Mouse (Mus musculus) CH12.LX (cell line): ENCODE results near the gene Med24. TPM values are rescaled to one million over a fixed set of nuclear protein-coding genes. Genes with fewer than 3 reads are reported as not detected.

Experiments used
- DNase-seq: peaks from one replicate; pipeline ENCODE4 v3.0.0-alpha.2; 2013; ENCODE audit errors: extremely low read depth
- H3K27ac ChIP-seq: 2 replicates; pipeline ENCODE4 v1.5.1; 2012; ENCODE audit warnings: low read depth, mild to moderate bottlenecking, control low read depth, moderate library complexity; ENCODE audit not compliant: insufficient read depth
- H3K27me3 ChIP-seq: replicated peaks from 2 replicates; pipeline ENCODE3; 2012; ENCODE audit warnings: inconsistent platforms
- H3K36me3 ChIP-seq, 2 experiments: replicated peaks in 1 of 2; 2 replicates each; pipeline versions ENCODE3 to v1.6.1; 2012; ENCODE audit warnings: inconsistent platforms in 1 of 2, low read length in 1 of 2, mild to moderate bottlenecking in 1 of 2, mixed read lengths in 1 of 2, moderate library complexity in 1 of 2; ENCODE audit not compliant: control insufficient read depth in 1 of 2, insufficient read depth in 1 of 2
- H3K4me1 ChIP-seq, 2 experiments: 2 replicates each; pipeline ENCODE4 v1.6.1; 2012; ENCODE audit warnings: inconsistent platforms in 1 of 2, moderate library complexity in 1 of 2; ENCODE audit not compliant: insufficient read depth in 2 of 2, control insufficient read depth in 1 of 2
- H3K4me2 ChIP-seq: 2 replicates; pipeline ENCODE4 v1.6.1; 2012; ENCODE audit warnings: low read depth, mild to moderate bottlenecking, control low read depth; ENCODE audit not compliant: poor library complexity, insufficient read depth, severe bottlenecking
- H3K4me3 ChIP-seq, 3 experiments: fragments of 150-350 bp in 1 of 3; sonication (generic) in 1 of 3; replicated peaks in 1 of 3; 2 replicates each; pipeline versions ENCODE3 to v1.5.1; 2011 to 2012; ENCODE audit warnings: low read depth in 2 of 3, low read length in 2 of 3, mild to moderate bottlenecking in 2 of 3, moderate library complexity in 2 of 3, control low read depth in 1 of 3, improper control_type of control experiment in 1 of 3, inconsistent platforms in 1 of 3, mixed read lengths in 1 of 3; ENCODE audit not compliant: poor library complexity in 1 of 3
- H3K79me2 ChIP-seq: replicated peaks from 2 replicates; pipeline ENCODE4 v1.6.1; 2012; ENCODE audit warnings: mild to moderate bottlenecking, moderate library complexity; ENCODE audit not compliant: control insufficient read depth, poor library complexity, insufficient read depth, severe bottlenecking; ENCODE audit errors: extremely low read depth
- H3K9ac ChIP-seq: 2 replicates; pipeline ENCODE4 v1.6.1; 2012; ENCODE audit warnings: low read depth, mild to moderate bottlenecking, control low read depth, moderate library complexity; ENCODE audit not compliant: insufficient read depth
- H3K9me3 ChIP-seq: replicated peaks from 2 replicates; pipeline ENCODE3; 2012; ENCODE audit warnings: low read length, inconsistent platforms, mixed read lengths
- BHLHE40 ChIP-seq: IDR thresholded peaks from 2 replicates; pipeline ENCODE4 v1.6.1; 2011; ENCODE audit warnings: mild to moderate bottlenecking, low read depth, low read length, improper control_type of control experiment
- CHD2 ChIP-seq: IDR thresholded peaks from 2 replicates; pipeline ENCODE4 v1.6.1; 2011; ENCODE audit warnings: low read length, improper control_type of control experiment
- CTCF ChIP-seq, 2 experiments: IDR thresholded peaks in 1 of 2; conservative IDR thresholded peaks in 1 of 2; 2 replicates each; pipeline ENCODE4 v1.5.1; 2011 to 2012; ENCODE audit warnings: low read depth in 2 of 2, low read length in 2 of 2, improper control_type of control experiment in 1 of 2, inconsistent platforms in 1 of 2, mild to moderate bottlenecking in 1 of 2, moderate library complexity in 1 of 2
- ELF1 ChIP-seq: IDR thresholded peaks from 2 replicates; pipeline ENCODE4 v1.6.1; 2014; ENCODE audit warnings: low read depth, mild to moderate bottlenecking, inconsistent platforms, low read length, improper control_type of control experiment
- EP300 ChIP-seq: IDR thresholded peaks from 2 replicates; pipeline ENCODE4 v1.6.1; 2011; ENCODE audit warnings: low read length, improper control_type of control experiment
- GABPA ChIP-seq: IDR thresholded peaks from 2 replicates; pipeline ENCODE4 v1.6.1; 2012; ENCODE audit warnings: low read depth, low read length, improper control_type of control experiment, inconsistent platforms; ENCODE audit not compliant: insufficient replicate concordance
- HCFC1 ChIP-seq: IDR thresholded peaks from 2 replicates; pipeline ENCODE4 v1.6.1; 2012; ENCODE audit warnings: low read depth, mild to moderate bottlenecking, inconsistent platforms, low read length, improper control_type of control experiment
- IRF4 ChIP-seq: IDR thresholded peaks from 2 replicates; pipeline ENCODE4 v1.6.1; 2014; ENCODE audit warnings: low read depth, mild to moderate bottlenecking, inconsistent platforms, low read length, improper control_type of control experiment
- JUN ChIP-seq: IDR thresholded peaks from 2 replicates; pipeline ENCODE4 v1.6.1; 2011; ENCODE audit warnings: low read depth, mild to moderate bottlenecking, low read length, improper control_type of control experiment, moderate library complexity; ENCODE audit not compliant: insufficient read depth
- JUND ChIP-seq: conservative IDR thresholded peaks from 2 replicates; pipeline ENCODE4 v1.6.1; 2011; ENCODE audit warnings: low read depth, low read length, improper control_type of control experiment
- KAT2A ChIP-seq: IDR thresholded peaks from 2 replicates; pipeline ENCODE4 v1.6.1; 2012; ENCODE audit warnings: low read length, improper control_type of control experiment, inconsistent platforms; ENCODE audit not compliant: insufficient replicate concordance
- MAX ChIP-seq: IDR thresholded peaks from 2 replicates; pipeline ENCODE4 v1.6.1; 2011; ENCODE audit warnings: low read length, improper control_type of control experiment
- MAZ ChIP-seq: IDR thresholded peaks from 2 replicates; pipeline ENCODE4 v1.6.1; 2012; ENCODE audit warnings: low read depth, mild to moderate bottlenecking, inconsistent platforms, low read length, improper control_type of control experiment, moderate library complexity
- MEF2A ChIP-seq: IDR thresholded peaks from 2 replicates; pipeline ENCODE4 v1.6.1; 2014; ENCODE audit warnings: low read depth, mild to moderate bottlenecking, inconsistent platforms, low read length, improper control_type of control experiment, borderline replicate concordance
- MXI1 ChIP-seq: IDR thresholded peaks from 2 replicates; pipeline ENCODE4 v1.6.1; 2011; ENCODE audit warnings: mild to moderate bottlenecking, low read depth, low read length, improper control_type of control experiment
- MYC ChIP-seq: IDR thresholded peaks from 2 replicates; pipeline ENCODE4 v1.6.1; 2011; ENCODE audit warnings: low read depth, mild to moderate bottlenecking, improper control_type of control experiment, low read length
- NELFE ChIP-seq: IDR thresholded peaks from 2 replicates; pipeline ENCODE4 v1.6.1; 2011; ENCODE audit warnings: low read depth, low read length, improper control_type of control experiment
- NRF1 ChIP-seq: IDR thresholded peaks from 2 replicates; pipeline ENCODE4 v1.6.1; 2014; ENCODE audit warnings: low read depth, mild to moderate bottlenecking, inconsistent platforms, low read length, improper control_type of control experiment, moderate library complexity
- POLR2A ChIP-seq: IDR thresholded peaks from 2 replicates; pipeline ENCODE4 v1.6.1; 2011; ENCODE audit warnings: low read depth, mild to moderate bottlenecking, improper control_type of control experiment, low read length
- POLR2AphosphoS2 ChIP-seq: IDR thresholded peaks from 2 replicates; pipeline ENCODE4 v1.6.1; 2011; ENCODE audit warnings: low read depth, low read length, improper control_type of control experiment
- RAD21 ChIP-seq: IDR thresholded peaks from 2 replicates; pipeline ENCODE4 v1.6.1; 2011; ENCODE audit warnings: low read depth, mild to moderate bottlenecking, low read length, improper control_type of control experiment, moderate library complexity
- SIN3A ChIP-seq: IDR thresholded peaks from 2 replicates; pipeline ENCODE4 v1.6.1; 2012; ENCODE audit warnings: low read length, improper control_type of control experiment, inconsistent platforms
- SMC3 ChIP-seq: IDR thresholded peaks from 2 replicates; pipeline ENCODE4 v1.6.1; 2011; ENCODE audit warnings: low read depth, low read length, improper control_type of control experiment
- TBP ChIP-seq: conservative IDR thresholded peaks from 2 replicates; pipeline ENCODE4 v1.6.1; 2011; ENCODE audit warnings: low read depth, low read length, improper control_type of control experiment
- TCF12 ChIP-seq: IDR thresholded peaks from 2 replicates; pipeline ENCODE4 v1.6.1; 2014; ENCODE audit warnings: low read depth, mild to moderate bottlenecking, inconsistent platforms, low read length, improper control_type of control experiment
- UBTF ChIP-seq: IDR thresholded peaks from 2 replicates; pipeline ENCODE4 v1.6.1; 2012; ENCODE audit warnings: low read depth, mild to moderate bottlenecking, inconsistent platforms, low read length, improper control_type of control experiment, moderate library complexity
- USF1 ChIP-seq: IDR thresholded peaks from 2 replicates; pipeline ENCODE4 v1.6.1; 2014; ENCODE audit warnings: low read depth, mild to moderate bottlenecking, inconsistent platforms, low read length, improper control_type of control experiment
- USF2 ChIP-seq: conservative IDR thresholded peaks from 2 replicates; pipeline ENCODE4 v1.6.1; 2011; ENCODE audit warnings: low read depth, low read length, improper control_type of control experiment
- ZC3H11A ChIP-seq: IDR thresholded peaks from 2 replicates; pipeline ENCODE4 v1.6.1; 2012; ENCODE audit warnings: low read depth, mild to moderate bottlenecking, inconsistent platforms, low read length, improper control_type of control experiment
- ZKSCAN1 ChIP-seq: IDR thresholded peaks from 2 replicates; pipeline ENCODE4 v1.6.1; 2012; ENCODE audit warnings: low read depth, inconsistent platforms, low read length, improper control_type of control experiment, borderline replicate concordance
- ZNF384 ChIP-seq: IDR thresholded peaks from 2 replicates; pipeline ENCODE4 v1.6.1; 2012; ENCODE audit warnings: low read depth, low read length, improper control_type of control experiment, inconsistent platforms
- dilution Hi-C: fragments of 300-500 bp; cut with MboI; formaldehyde crosslinking; loops from 2 replicates; pipeline ENCODE4 v1.14.3; 2020; ENCODE audit warnings: low sequenced_read_pairs; ENCODE audit not compliant: extremely low pct_unique_long_range_greater_than_20kb, extremely low pct_ligation_motif_present
- in situ Hi-C: fragments of 300-500 bp; cut with MboI; formaldehyde crosslinking; loops from 3 replicates; pipeline ENCODE4 v1.14.3; 2019; ENCODE audit warnings: low sequenced_read_pairs, low pct_ligation_motif_present, low pct_unique_long_range_greater_than_20kb, mixed read lengths
- polyA plus RNA-seq: library from polyadenylated mRNA; unstranded; fragments of >175 nt; gene quantifications from 2 replicates; pipeline ENCODE4 v1.2.1, GENCODE M21; 2012; ENCODE audit warnings: low read depth; ENCODE audit not compliant: insufficient read length
- total RNA-seq, 2 experiments: library from RNA; depleted of rRNA; stranded (reverse); fragments of 300-350 nt in 1 of 2; fragments of >200 nt in 1 of 2; gene quantifications; 2 replicates each; pipeline ENCODE4 v1.2.3; 2012 to 2014

Med24 gene
- total and polyA plus RNA-seq, 3 experiments = 30.9 to 78.8 (median 48.6) TPM

DNA sequence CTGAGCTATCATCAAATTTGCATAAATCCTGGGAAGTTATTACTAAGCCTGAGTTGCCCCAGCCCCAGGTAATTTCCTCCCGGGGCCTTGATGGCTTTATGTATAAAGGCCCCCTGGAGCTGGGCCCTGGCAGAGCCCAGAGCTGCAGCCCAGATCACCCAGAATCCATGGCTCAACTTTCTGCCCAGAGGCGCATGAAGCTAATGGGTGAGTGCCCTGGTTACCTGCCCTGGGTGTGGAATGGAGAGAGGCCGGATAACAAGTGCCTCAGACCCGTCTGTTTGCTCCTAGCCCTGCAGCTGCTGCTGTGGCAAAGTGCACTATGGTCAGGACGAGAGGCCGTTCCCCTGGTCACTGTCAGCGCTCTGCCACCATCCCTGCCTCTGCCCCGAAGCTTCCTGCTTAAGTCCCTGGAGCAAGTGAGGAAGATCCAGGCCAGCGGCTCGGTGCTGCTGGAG is 28.0 kb downstream of the Med24 start, which contains the start of gene Csf3:
Gene Csf3 (plus strand): TSS at position 51 of the 458 bp plus-strand sequence.
- Histone ChIP-seq H3K27me3 (no peaks in the 10 kb centered on the region), H3K36me3 (peaks cover 26 to 49% of the 10 kb centered on the region in 2 experiments), H3K4me1 (peaks cover 8 to 12% of the 10 kb centered on the region in 2 experiments; a peak in 3 of 4 replicates), H3K9ac (no peak within 1 kb of the TSS), H3K27ac (no peak within 1 kb of the TSS), H3K9me3 (no peaks in the 10 kb centered on the region), H3K4me3 (no peak within 1 kb of the TSS), H3K79me2 (no peaks in the 10 kb centered on the region), H3K4me2 (no peak within 1 kb of the TSS)
- no peak for DNase-seq
- in situ Hi-C loops = no loop called here
- no peak for TF ChIP-seq NELFE
- dilution Hi-C loops = no loop called here

DNA sequence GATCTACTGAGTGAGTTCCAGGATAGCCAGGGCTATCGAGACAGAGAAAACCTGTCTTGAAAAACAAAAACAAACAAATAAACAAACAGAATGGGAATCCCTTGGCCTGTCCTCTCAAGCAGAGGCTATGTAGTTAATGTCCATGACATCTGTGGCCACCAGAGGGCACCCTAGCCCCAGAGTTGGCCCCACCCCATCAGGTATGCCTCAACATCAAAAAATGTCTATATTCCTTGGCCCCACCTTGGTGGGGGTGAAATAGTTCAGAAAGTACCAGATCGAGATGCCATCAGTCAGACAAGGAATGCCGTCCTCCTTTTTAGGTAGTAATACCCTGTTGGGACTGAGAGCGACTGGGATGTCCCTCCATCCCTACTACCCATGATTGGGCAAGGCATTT is 29.3 kb downstream of the Med24 start:
- TF ChIP-seq EP300 (no peak), MAZ (peak; percentile 52; the same call in 1 of the 2 replicates), MXI1 (no peak), CHD2 (no peak), SMC3 (peak; percentile 96), TBP (no peak), ELF1 (no peak), USF2 (no peak), UBTF (no peak), POLR2AphosphoS2 (no peak), MYC (no peak), NRF1 (no peak; the same call in 1 of the 2 replicates), MAX (no peak), BHLHE40 (no peak), CTCF (conservative IDR thresholded peaks at IDR 0.05 in 1 of 2, IDR thresholded peaks at IDR 0.05 in 1 of 2; ENCODE audit: low read depth in 2 of 2, low read length in 2 of 2) (peak; percentile 86 to 98), GABPA (no peak), POLR2A (0 out of 2 replicates have a peak, but pooled peaks have one; percentile 17), NELFE (peak; percentile 50; the same call in 1 of the 2 replicates), IRF4 (no peak), JUND (no peak), ZC3H11A (peak; percentile 78), USF1 (no peak), SIN3A (no peak), JUN (no peak), KAT2A (no peak), ZNF384 (no peak), HCFC1 (no peak), RAD21 (peak; percentile 98), MEF2A (no peak), TCF12 (no peak), ZKSCAN1 (no peak)
- H3K9me3 ChIP-seq = no peaks in the 10 kb centered on the region
- H3K27ac ChIP-seq = no peak overlapping the region
- dilution Hi-C loops (no loop called here), in situ Hi-C loops (loop anchor here (5.0 to 10.0 kb wide), 2 partner anchors 87 to 215 kb away; no protein-coding TSS in a partner anchor)
- peaks cover 27 to 49% of the 10 kb centered on the region in 2 experiments for H3K36me3 ChIP-seq
- H3K4me2 ChIP-seq = no peak overlapping the region
- no peaks in the 10 kb centered on the region for H3K79me2 ChIP-seq
- no peak overlapping the region for H3K4me3 ChIP-seq
- H3K9ac ChIP-seq = no peak overlapping the region
- H3K4me1 ChIP-seq = peaks cover 8 to 12% of the 10 kb centered on the region in 2 experiments; a peak in 3 of 4 replicates
- DNase-seq = peak; percentile 78
- no peaks in the 10 kb centered on the region for H3K27me3 ChIP-seq
